Mouse (Mus musculus): Measurements from ENCODE around the gene Cntn5. TPM values are rescaled to one million over a fixed set of nuclear protein-coding genes. Genes with fewer than 3 reads are reported as not detected.
A peak's percentile ranks its signal among the peaks of the same experiment; 100 is the strongest.

Gene Cntn5
- polyA plus RNA-seq, 1 experiment from 2014 or later = 20.2 TPM

DNA sequence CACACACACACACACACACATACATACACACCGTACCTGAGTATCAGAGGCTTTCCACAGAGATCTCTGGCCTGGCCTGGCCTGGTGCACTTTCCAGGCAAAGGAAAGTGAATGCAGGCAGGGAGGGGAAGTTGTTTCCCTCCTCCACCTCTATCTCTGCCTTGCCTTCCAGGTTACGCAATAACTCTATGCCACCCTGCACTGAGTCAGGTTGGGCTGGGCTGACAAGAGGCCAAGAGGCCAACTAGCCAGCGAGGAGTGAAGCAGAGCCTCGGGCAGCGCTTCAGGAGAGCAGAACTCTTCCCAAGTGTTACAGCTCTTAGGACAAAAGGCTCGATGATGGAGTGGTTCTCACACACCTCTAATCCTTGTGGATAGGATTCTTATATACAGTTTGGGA, 1018.4 kb downstream of the Cntn5 start:
- no peaks in the 10 kb centered on the region for H3K36me3 ChIP-seq (ENCODE audit: control insufficient read depth, insufficient read depth)
- no peaks in the 10 kb centered on the region for H3K9me3 ChIP-seq (ENCODE audit: control insufficient read depth, low read length)
- 88% methylated on average over 6 of the region's 6 CpGs for WGBS
- H3K4me3 ChIP-seq (replicated peaks; ENCODE audit: low read length) = no peak overlapping the region
- no peak overlapping the region for H3K4me2 ChIP-seq (ENCODE audit: low read length)
- no peak for ATAC-seq
- no peaks in the 10 kb centered on the region for H3K27me3 ChIP-seq (replicated peaks; ENCODE audit: control insufficient read depth, insufficient read depth, low read length)
- no peak overlapping the region for H3K27ac ChIP-seq (ENCODE audit: low read length)
- H3K4me1 ChIP-seq (replicated peaks; ENCODE audit: control insufficient read depth, insufficient read depth, low read length) = no peaks in the 10 kb centered on the region
- H3K9ac ChIP-seq (replicated peaks; ENCODE audit: low read depth, low read length) = no peak overlapping the region

DNA sequence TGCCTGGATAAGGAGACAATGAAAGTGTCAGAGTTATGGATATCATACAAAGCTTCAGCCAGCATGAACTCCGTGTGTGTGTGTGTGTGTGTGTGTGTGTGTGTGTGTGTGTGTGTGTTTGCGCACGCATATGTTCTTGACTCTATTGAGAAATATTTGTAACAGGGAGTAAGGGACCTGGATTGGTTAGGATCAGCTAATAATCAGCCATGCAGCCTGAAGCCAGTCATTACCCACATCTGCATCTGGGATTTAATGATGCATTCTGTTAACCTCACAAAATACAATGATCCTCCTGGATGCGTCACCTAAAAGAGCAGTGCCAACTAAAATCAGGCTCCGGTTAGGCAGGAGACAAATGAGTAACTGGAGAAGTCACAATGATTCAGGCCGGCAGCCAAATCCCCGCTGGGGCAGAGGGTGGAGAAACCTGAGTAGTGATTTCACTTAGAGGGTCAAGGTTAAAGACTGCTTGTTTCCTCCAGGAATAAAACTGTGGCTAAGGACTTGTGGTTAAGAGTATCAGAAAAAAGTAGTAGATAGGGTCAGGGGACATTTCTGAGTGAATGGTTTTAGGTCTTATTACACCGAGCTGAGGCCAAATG, 1021.7 kb downstream of the Cntn5 start:
- Histone ChIP-seq H3K4me3 (replicated peaks; ENCODE audit: low read length) (no peak overlapping the region), H3K9ac (replicated peaks; ENCODE audit: low read depth, low read length) (no peak overlapping the region), H3K4me1 (replicated peaks; ENCODE audit: control insufficient read depth, insufficient read depth, low read length) (no peaks in the 10 kb centered on the region), H3K27me3 (replicated peaks; ENCODE audit: control insufficient read depth, insufficient read depth, low read length) (no peaks in the 10 kb centered on the region), H3K9me3 (ENCODE audit: control insufficient read depth, low read length) (no peaks in the 10 kb centered on the region), H3K27ac (ENCODE audit: low read length) (no peak overlapping the region), H3K36me3 (ENCODE audit: control insufficient read depth, insufficient read depth) (no peaks in the 10 kb centered on the region), H3K4me2 (ENCODE audit: low read length) (no peak overlapping the region)
- no peak for ATAC-seq
- 54% methylated on average over 8 of the region's 8 CpGs for WGBS

DNA sequence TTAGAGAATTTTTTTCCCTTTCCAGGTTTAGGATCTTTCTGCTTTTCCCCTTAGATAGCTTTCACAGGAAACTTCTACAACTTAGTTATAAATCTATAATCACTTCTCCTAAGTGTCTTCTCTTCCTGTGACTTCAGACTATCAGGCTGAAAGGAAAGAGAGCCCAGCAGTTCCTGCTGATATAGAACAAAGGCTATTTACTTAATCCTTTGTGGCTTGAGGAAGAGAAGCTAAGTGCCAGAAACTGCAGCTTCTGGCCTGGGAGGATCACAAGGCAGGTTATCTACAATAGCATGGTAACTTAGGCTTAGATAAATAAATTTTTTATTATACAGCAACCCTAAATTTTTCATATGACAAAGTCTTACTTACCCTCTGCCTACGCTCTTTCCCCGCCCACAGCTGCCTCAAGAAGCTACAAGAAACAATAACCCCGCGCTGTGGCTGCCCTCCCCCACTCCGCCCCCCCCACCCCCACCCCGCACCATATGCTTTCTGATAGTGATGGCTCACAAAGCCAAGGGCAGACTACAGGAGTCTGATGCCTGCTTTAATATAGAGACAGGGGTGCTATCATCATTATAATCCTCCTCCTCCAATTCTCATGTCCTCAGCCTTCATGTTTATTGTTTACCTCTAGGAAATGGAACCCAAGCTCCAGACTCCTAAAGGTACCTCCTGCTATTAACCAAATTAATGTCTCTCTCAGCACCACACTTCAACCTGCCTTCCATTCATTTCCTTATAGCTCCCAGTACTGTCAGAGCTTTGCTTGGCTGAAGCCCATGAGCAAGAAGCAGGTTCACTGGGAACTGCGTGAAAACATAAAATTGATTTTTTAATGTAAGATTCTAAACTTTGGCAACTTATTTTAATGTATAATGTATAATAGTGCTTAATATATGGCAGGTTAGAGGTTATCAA, 1032.2 kb downstream of the Cntn5 start:
- whole genome bisulfite sequencing = 24% methylated on average over 7 of the region's 7 CpGs
- H3K4me2 ChIP-seq (ENCODE audit: low read length) = no peak overlapping the region
- H3K27ac ChIP-seq (ENCODE audit: low read length) = no peak overlapping the region
- no peaks in the 10 kb centered on the region for H3K4me1 ChIP-seq (replicated peaks; ENCODE audit: control insufficient read depth, insufficient read depth, low read length)
- H3K36me3 ChIP-seq (ENCODE audit: control insufficient read depth, insufficient read depth) = no peaks in the 10 kb centered on the region
- H3K9ac ChIP-seq (replicated peaks; ENCODE audit: low read depth, low read length) = no peak overlapping the region
- no peak overlapping the region for H3K4me3 ChIP-seq (replicated peaks; ENCODE audit: low read length)
- 0 out of 2 replicates have a peak, but pooled peaks have one; percentile 36 for ATAC-seq
- no peaks in the 10 kb centered on the region for H3K27me3 ChIP-seq (replicated peaks; ENCODE audit: control insufficient read depth, insufficient read depth, low read length)
- no peaks in the 10 kb centered on the region for H3K9me3 ChIP-seq (ENCODE audit: control insufficient read depth, low read length)

DNA sequence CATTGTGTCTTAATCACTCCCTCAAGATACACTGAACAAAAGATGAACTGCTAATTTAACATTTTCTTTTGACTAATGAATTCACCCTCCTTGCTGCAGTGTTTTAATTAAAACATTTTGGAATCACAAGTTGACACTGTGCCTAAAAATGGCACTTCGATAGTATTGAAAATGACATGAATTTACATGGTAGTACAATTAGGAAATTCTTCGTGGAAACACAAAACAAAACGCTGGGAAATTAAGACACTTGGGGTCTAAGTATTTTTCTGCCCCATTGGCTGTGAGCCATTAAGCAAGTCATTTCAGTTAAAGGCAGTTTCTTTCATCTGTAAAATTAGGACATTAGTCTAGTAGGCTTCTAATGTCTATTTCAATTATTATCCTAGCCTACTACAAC, 1043.9 kb downstream of the Cntn5 start:
- no peaks in the 10 kb centered on the region for H3K9me3 ChIP-seq (ENCODE audit: control insufficient read depth, low read length)
- 25% methylated on average over 3 of the region's 3 CpGs for WGBS
- ATAC-seq = peak; percentile 47; the same call in 1 of the 2 replicates
- no peak overlapping the region for H3K4me3 ChIP-seq (replicated peaks; ENCODE audit: low read length)
- H3K4me1 ChIP-seq (replicated peaks; ENCODE audit: control insufficient read depth, insufficient read depth, low read length) = no peaks in the 10 kb centered on the region
- H3K27me3 ChIP-seq (replicated peaks; ENCODE audit: control insufficient read depth, insufficient read depth, low read length) = no peaks in the 10 kb centered on the region
- H3K9ac ChIP-seq (replicated peaks; ENCODE audit: low read depth, low read length) = no peak overlapping the region
- no peaks in the 10 kb centered on the region for H3K36me3 ChIP-seq (ENCODE audit: control insufficient read depth, insufficient read depth)
- H3K27ac ChIP-seq (ENCODE audit: low read length) = no peak overlapping the region
- no peak overlapping the region for H3K4me2 ChIP-seq (ENCODE audit: low read length)

DNA sequence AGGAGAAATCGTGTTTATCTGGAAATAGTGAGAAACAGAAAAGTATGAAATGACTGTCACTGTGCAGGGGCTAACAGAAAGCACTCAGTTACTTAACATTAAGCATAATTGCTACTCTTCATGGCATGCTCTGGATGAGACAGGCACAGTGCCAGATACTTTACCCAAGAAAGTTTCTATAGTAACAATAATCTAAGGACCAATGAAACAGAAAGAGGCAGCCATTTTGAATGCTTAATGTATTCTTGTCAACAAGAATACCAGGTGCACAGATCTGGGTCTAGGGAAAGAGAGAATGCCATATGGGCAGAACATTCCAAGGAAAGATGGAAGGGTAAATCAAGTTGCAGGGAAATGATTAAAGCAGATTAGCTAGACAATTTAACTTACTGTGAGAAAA, 1045.3 kb downstream of the Cntn5 start:
- ATAC-seq = peak; percentile 76
- H3K4me1 ChIP-seq (replicated peaks; ENCODE audit: control insufficient read depth, insufficient read depth, low read length) = no peaks in the 10 kb centered on the region
- H3K4me2 ChIP-seq (ENCODE audit: low read length) = no peak overlapping the region
- H3K9ac ChIP-seq (replicated peaks; ENCODE audit: low read depth, low read length) = no peak overlapping the region
- no peak overlapping the region for H3K27ac ChIP-seq (ENCODE audit: low read length)
- H3K4me3 ChIP-seq (replicated peaks; ENCODE audit: low read length) = no peak overlapping the region
- no peaks in the 10 kb centered on the region for H3K9me3 ChIP-seq (ENCODE audit: control insufficient read depth, low read length)
- H3K27me3 ChIP-seq (replicated peaks; ENCODE audit: control insufficient read depth, insufficient read depth, low read length) = no peaks in the 10 kb centered on the region
- WGBS = 65% methylated on average over 1 of the region's 1 CpGs
- no peaks in the 10 kb centered on the region for H3K36me3 ChIP-seq (ENCODE audit: control insufficient read depth, insufficient read depth)

DNA sequence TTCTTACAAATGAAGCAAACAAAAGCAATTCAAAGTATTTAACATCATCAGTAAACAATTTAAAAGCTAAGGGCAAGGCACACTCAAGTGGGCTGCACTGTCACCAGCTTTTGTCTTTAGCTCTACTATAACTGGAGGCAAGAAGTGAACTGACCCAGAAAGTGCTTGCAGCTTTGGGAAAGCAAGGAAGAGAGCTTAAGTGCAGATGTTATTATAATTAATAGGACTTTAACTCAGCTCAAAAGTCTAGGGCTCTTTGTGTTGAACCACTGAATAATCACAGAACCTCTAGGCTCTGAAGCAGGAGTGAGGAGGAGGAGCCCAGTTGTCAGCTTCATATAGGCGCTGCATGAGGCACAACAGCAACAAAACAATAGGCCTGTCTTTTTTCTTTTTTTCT, 1049.8 kb downstream of the Cntn5 start:
- ATAC-seq = no peak; the same call in 1 of the 2 replicates
- Histone ChIP-seq H3K9me3 (ENCODE audit: control insufficient read depth, low read length) (no peaks in the 10 kb centered on the region), H3K4me3 (replicated peaks; ENCODE audit: low read length) (no peak overlapping the region), H3K27me3 (replicated peaks; ENCODE audit: control insufficient read depth, insufficient read depth, low read length) (no peaks in the 10 kb centered on the region), H3K4me1 (replicated peaks; ENCODE audit: control insufficient read depth, insufficient read depth, low read length) (no peaks in the 10 kb centered on the region), H3K36me3 (ENCODE audit: control insufficient read depth, insufficient read depth) (no peaks in the 10 kb centered on the region), H3K4me2 (ENCODE audit: low read length) (no peak overlapping the region), H3K9ac (replicated peaks; ENCODE audit: low read depth, low read length) (no peak overlapping the region), H3K27ac (ENCODE audit: low read length) (no peak overlapping the region)
- WGBS = 23% methylated on average over 1 of the region's 1 CpGs

DNA sequence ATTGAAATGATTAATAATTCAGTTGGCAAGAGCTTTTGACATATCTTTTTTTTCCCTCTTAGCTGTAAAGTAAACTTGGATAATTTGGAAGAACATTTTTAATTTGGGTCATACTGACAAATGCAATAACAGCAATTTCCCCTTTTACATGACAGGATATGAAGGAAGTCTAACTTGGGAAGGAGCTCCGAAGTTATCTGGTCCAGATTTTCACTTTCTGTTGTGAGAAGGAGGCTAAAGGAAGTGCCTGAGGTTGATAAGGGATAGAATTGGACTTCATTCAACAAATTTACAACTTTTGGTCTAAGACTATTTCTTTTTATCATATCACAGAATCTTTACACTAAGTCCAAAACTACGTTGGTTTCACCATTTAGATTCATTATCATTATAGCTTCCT, 1074.3 kb downstream of the Cntn5 start:
- no peaks in the 10 kb centered on the region for H3K36me3 ChIP-seq (ENCODE audit: control insufficient read depth, insufficient read depth)
- H3K9ac ChIP-seq (replicated peaks; ENCODE audit: low read depth, low read length) = no peak overlapping the region
- no peak overlapping the region for H3K27ac ChIP-seq (ENCODE audit: low read length)
- no peak for ATAC-seq
- no peak overlapping the region for H3K4me3 ChIP-seq (replicated peaks; ENCODE audit: low read length)
- no peaks in the 10 kb centered on the region for H3K27me3 ChIP-seq (replicated peaks; ENCODE audit: control insufficient read depth, insufficient read depth, low read length)
- no peak overlapping the region for H3K4me2 ChIP-seq (ENCODE audit: low read length)
- H3K9me3 ChIP-seq (ENCODE audit: control insufficient read depth, low read length) = no peaks in the 10 kb centered on the region
- no peaks in the 10 kb centered on the region for H3K4me1 ChIP-seq (replicated peaks; ENCODE audit: control insufficient read depth, insufficient read depth, low read length)
- 85% methylated on average over 2 of the region's 2 CpGs for WGBS

DNA sequence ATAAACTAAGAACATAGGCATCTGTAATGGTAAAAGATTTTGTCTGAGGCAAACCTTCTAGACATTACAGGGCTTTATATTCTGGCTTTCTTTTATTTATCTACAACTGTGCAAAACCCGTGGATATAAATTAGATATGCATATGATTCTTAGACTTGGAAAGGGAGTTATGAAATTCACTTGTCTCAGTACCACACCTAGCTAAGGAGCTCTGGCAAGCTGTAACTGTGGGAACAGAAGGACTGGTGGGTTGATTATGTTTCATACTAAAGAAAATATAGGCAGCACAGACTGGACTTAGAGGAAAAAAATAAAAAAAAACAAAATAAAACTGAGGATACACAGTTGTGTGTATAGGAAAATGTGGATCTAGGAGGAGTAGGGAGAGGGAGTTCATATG, 1084.6 kb downstream of the Cntn5 start:
- no peak overlapping the region for H3K4me3 ChIP-seq (replicated peaks; ENCODE audit: low read length)
- H3K9me3 ChIP-seq (ENCODE audit: control insufficient read depth, low read length) = no peaks in the 10 kb centered on the region
- no peaks in the 10 kb centered on the region for H3K27me3 ChIP-seq (replicated peaks; ENCODE audit: control insufficient read depth, insufficient read depth, low read length)
- ATAC-seq = no peak
- no peak overlapping the region for H3K4me2 ChIP-seq (ENCODE audit: low read length)
- no peaks in the 10 kb centered on the region for H3K4me1 ChIP-seq (replicated peaks; ENCODE audit: control insufficient read depth, insufficient read depth, low read length)
- WGBS = 89% methylated on average over 1 of the region's 1 CpGs
- H3K27ac ChIP-seq (ENCODE audit: low read length) = no peak overlapping the region
- H3K9ac ChIP-seq (replicated peaks; ENCODE audit: low read depth, low read length) = no peak overlapping the region
- H3K36me3 ChIP-seq (ENCODE audit: control insufficient read depth, insufficient read depth) = no peaks in the 10 kb centered on the region

DNA sequence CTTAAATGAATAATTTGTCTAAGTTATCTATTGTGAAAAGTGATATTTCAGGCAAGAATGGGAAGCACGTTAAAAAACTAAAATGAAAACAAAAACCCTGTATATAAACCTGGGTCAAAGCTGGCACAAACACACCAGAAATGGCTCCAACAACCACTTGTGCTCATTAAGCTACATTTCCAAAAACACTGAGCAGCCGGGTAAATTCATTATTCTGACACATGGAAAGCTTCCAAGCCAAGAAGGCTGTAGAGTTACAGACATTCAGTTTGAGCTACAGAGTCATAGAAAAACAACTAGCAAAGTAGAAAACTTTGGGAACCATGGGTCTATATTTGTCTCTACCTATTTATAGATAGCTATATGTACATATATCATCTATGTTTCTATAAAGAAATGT, 1087.1 kb downstream of the Cntn5 start:
- Histone ChIP-seq H3K27ac (ENCODE audit: low read length) (no peak overlapping the region), H3K36me3 (ENCODE audit: control insufficient read depth, insufficient read depth) (no peaks in the 10 kb centered on the region), H3K4me3 (replicated peaks; ENCODE audit: low read length) (no peak overlapping the region), H3K27me3 (replicated peaks; ENCODE audit: control insufficient read depth, insufficient read depth, low read length) (no peaks in the 10 kb centered on the region), H3K9ac (replicated peaks; ENCODE audit: low read depth, low read length) (no peak overlapping the region), H3K4me1 (replicated peaks; ENCODE audit: control insufficient read depth, insufficient read depth, low read length) (no peaks in the 10 kb centered on the region), H3K9me3 (ENCODE audit: control insufficient read depth, low read length) (no peaks in the 10 kb centered on the region), H3K4me2 (ENCODE audit: low read length) (no peak overlapping the region)
- 34% methylated on average over 2 of the region's 2 CpGs for WGBS
- ATAC-seq = peak; percentile 80

Measured in forebrain, embryonic 16.5 days (tissue).